Mouse (Mus musculus) adrenal gland, postnatal 10 days (tissue): Measurements from ENCODE around the gene Dnah11. TPM values are rescaled to one million over a fixed set of nuclear protein-coding genes. Genes with fewer than 3 reads are reported as not detected.
A peak's percentile ranks its signal among the peaks of the same experiment; 100 is the strongest.
"Not testable (repeated sequence)": the region's sequence is repeated elsewhere in the genome, so short reads cannot be mapped to it uniquely, and the experiment has no call there.

Source experiments
- DNase-seq: peaks from one replicate; pipeline ENCODE4 v3.0.0; 2021; ENCODE audit warnings: mixed read lengths
- total RNA-seq, 2 experiments: library from RNA; stranded (reverse); gene quantifications; 2 replicates each; pipeline ENCODE4 v1.2.3; 2021

Dnah11 gene
- total RNA-seq, 2 experiments from 2014 or later = 0.12 to 0.15 TPM

DNA sequence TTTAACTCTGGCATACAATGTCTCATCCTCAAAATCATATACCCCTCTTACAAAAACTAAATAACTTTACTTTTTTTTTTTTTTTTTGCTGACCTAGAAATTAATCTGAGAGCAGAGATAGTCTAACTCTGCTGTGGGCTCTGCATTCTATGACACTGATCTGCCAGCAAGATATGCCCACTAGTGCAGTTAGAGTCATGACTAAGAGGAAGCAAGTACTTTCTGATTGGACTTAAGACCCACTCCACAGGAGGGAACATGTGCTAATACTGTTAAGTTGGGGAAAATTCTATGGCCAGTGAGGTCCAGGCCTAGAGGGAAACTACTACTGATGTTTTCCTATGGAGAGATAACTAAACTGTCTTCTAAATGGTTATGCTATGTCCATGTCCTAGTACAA, 225.1 kb downstream of the Dnah11 start:
- DNase-seq = no peak

DNA sequence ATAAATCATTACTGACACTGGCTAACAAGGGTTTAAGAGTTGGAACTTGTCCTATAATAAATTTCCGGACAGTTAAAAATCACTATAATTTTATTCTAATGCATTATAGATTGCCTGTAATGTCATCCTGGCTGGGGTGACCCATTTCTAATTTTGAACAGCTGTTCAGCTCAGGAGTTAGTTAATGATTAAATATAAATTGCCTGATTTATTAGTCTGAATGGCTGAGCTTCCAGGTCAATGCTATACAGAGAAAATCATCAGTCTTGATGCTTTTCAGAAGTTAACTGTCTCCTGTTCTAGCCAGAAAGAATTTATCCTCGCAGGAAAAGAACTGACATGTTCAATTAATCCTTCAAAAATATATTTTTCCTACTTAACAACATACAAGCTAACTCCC, 236.1 kb downstream of the Dnah11 start:
- DNase-seq = no peak

DNA sequence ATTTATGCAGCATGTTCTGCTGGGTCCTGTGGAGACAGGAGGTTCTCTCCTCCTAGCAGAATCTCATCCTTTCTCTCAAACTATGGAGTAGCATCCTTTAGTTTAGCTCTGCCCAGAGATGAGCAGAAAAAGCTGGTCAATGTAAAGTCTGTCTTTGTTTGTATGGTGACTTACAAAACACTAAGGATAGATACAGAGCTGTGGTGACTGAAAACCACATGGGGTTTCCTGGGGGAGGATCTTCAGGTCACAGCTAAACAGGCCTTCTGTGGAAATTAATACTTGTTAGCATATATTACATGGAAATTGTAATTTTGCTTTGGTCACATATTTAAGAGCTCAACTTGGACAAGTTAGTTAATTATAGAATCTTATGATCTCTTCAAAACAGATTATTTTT, 239.6 kb downstream of the Dnah11 start:
- no peak for DNase-seq

DNA sequence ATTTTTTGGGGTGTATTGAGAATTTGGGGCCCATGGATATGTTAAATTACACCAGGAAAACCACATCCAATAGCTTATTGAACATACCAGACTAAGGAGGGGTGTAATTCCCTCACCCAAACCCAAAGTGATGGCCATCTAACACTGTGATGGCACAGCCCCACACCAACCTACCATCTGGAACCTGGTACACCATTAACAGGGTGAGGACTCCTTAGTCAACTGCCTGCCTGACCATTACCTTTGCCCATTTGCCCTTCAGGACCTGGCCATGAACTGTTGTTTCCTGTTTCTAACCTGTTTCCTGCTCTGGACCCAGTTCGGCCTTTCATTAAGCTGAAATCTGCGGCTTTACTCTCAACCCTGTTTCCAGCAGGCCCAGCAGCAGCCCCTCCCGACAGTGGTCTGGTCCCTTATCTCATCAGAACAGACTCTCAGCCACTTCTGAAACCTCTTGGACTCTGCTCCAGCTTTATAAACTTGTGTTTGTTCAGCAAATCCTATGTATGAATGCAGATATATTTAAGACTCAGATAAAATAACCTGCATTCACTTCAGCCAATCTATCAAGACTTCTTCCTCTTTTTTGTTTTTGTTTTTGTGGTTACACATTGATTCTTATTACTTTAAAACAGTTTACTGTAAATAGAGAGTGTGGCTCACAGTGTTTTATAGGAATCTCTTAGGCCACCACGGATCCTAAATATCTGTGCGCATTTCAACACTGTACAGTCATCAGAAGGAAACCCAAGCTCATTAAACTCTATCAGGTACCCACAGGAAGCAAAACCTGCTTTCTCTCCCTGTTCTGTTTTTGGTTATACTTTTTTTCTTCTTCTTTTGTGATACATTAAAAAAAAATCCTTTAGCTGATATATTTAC, 251.8 kb downstream of the Dnah11 start:
- DNase-seq = no peak

DNA sequence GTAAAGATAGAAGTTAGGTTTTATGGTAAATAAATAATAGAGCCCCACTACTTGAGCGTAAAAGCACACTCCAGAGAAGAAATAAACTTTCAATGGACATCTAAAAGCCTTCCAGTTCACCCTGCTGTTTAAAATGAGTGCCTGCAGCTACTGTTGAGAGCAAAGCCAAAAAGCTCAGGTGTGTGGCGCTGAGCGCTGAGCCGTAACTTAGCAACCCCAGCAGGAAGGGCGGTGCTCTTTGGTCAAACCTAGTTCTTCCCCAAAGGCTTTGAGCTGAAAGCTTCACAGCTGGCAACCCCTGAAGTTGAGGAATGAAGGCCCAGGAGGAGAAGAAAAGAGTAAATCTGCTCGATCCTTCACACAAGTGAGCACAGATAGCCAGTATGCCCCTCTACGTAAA, 256.9 kb downstream of the Dnah11 start:
- no peak for DNase-seq

DNA sequence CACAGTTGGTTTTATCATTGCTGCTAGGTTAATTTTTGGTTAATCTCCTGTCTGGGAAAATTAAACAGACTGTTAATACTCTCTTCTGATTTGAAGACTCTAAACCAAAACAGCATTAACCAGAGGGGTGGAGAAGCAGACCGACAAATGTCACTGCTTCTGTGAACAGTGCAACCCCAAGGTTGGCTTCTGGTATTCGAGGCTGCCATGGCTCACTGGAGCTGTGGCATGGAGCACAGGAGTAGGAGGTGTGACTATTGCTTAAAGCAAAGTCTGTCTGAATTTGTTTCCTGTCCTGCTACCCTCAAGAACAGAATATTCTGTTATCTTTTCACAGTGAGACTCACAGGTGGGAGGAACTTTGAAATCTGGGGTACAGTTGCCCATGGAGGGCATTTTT, 260.6 kb downstream of the Dnah11 start:
- no peak for DNase-seq

DNA sequence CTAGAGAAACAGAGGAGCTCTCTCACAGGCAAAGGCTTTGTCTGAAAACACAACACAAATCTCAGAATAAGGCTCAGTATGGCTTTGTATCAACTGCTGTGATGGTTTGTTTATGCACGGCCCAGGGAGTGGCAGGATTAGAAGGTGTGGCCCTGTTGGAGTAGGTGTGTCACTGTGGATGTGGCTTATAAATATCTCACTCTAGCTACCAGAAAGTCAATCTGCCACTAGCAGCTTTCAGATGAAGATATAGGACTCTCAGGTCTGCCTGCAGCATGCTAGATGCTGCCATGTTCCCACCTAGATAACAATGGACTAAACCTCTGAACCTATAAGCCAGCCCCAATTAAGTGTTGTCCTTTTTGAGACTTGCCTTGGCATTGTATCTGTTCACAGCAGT, 266.8 kb downstream of the Dnah11 start:
- no peak for DNase-seq

DNA sequence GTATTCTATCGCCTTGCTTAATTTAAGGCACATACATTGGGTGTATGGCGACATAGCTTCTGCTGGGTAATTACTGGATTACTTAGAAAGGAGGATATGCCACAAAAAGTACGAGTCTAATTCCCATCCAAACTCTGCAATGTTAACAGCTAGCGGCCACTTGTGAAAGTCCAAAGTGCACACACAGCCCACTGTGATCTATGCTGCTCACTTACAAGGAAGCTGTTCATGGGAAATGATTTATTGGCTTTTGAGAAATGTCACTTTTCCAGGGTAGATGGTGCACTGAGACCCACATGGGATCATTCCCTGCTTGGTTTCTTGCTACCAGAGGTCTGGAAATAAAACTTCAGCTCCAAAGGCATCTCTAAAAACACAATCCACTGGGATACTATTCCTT, 269.1 kb downstream of the Dnah11 start:
- no peak for DNase-seq

DNA sequence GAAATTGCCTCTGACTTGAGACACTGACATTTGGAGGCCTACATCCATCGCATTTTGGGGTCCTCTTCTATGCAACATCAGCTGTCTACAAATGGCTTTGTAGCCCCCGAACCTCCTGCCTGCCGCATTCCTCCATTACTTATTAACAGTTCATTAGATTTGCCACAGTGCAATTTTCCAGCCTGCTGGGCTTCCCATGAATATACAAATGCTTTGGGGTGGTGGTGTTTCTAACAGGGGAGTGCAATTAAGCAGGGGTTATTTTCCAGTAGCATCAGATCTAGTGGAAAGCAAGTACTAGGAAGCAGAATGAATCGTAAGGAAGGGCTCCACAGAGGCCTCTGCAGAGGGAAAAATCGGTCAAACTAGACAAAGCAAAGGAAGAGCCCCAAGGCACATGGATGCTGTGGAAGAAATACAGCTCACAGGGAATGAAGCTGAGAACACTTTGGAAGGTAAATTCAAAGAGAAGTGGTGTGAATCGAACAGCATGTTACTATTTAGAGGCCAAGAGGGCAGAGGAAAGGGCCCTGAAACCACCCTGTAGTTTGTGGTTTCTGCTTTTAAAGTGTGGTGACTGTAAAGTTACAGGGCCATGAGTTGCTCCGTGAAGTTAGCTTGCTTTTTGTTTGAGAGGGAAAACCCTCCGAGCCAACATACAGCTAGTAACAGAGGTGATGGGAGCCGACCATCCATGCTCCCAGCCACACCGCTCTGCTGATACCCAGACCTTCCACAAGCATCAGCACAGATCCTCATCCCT, 282.8 kb downstream of the Dnah11 start:
- no peak for DNase-seq

DNA sequence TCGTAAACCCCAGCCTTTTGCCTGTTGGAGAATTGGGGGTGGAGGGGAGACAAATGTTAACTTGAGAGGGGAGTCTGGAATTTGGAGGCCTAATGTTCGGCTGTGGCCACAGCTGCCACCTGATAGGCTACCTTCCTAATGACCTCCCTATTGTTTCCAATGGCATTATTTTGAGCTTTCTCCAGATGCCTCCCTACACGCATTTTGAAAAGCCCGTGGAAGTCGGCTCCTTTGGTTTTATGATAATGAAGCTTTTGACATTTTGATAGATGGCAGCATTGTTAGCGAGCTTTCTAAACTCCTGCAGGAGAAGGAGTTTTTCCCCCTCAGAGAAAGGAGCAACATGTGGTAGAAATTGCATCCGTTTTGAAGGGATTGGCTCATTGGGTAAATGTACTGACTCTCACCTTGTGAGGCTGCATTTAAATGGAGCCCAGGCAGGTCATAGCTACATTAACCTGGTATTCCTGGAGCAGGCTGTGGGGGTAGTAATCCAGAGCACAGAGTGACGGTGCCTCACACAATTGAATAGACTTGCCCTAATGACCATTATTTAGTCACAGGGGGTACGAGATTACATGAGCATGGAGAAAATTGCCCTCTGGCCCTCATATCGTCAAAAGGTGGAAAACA, 284.1 kb downstream of the Dnah11 start:
- no peak for DNase-seq

DNA sequence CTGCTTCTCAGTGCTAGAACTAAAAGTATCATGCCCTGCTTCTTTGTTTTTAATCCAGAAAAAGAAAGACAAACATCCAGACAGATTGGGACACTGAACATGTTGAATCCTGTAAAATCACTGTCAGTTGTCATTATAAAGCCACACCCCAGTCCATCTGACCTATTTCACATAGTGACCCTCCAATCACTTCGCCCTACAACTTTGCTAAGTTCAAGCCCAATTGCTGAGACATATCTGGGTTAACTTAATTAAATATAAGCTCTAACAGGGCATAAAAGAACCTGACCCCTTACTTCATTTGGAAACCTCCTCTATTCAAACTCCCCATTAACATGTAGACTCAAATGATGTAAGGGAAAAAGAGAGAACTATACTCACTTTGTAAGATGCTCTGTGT, 287.4 kb downstream of the Dnah11 start:
- no peak for DNase-seq

DNA sequence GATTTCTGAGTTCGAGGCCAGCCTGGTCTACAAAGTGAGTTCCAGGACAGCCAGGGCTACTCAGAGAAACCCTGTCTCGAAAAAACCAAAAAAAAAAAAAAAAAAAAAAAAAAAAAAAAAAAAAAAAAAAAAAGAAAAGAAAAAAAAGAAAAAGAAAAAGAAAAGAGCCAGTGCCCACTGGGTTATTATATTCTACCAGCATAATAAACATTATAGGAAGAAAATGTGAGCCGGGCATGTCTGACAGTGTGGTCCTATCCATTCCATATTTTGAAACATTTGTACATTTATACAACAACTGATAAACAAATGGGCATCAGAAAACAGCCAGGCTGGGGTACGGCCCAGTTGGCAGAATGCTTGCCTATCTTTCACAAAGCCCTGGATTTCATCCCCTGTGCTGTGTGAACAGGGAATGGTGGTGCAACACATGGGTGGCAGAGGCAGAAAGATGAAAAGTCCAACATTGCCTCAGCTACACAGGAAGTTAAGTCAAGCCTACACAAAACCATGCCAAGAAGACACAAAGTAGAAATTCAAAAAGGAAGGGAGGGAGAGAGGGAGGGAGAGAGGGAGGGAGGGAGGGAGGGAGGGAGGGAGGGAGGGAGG, 293.5 kb downstream of the Dnah11 start:
- DNase-seq = peak; percentile 9

DNA sequence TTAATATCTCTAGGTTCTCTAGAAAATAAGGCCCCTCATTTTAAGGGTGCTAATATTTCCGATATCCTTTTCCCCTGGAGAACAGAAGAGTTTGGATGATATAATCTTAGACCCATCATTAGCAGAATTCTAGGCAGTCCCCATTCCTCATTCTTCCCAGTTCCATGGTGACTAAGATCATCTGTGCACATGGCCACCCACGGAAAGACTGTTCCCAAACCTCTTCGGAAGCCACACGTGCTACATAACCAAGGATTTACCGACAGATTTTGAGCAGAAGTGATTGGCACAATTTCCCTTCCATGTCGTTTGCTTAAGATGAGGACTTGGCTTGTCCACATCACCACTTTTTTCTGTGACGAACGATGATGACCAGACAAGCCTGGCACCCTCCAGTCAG, 295.2 kb downstream of the Dnah11 start:
- no peak for DNase-seq

DNA sequence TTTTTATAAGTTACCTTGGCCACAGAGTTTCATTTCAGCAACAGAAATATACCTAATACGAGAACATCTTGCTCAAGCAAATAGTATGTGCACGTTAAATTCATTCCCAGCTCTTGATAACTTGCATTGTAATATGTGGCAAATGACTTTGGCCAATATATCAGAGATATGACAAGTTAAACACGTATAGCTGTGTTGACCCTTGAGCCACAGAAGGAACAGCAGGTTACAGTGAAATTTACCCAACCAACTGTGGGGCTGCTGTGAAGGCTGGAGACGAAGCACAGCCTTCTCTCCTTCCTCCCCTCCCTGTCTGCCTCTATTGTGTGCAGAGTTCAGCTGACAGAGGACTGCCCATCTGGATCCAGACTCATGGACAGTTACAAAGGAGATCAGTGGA, 297.5 kb downstream of the Dnah11 start:
- DNase-seq = not testable (repeated sequence)

DNA sequence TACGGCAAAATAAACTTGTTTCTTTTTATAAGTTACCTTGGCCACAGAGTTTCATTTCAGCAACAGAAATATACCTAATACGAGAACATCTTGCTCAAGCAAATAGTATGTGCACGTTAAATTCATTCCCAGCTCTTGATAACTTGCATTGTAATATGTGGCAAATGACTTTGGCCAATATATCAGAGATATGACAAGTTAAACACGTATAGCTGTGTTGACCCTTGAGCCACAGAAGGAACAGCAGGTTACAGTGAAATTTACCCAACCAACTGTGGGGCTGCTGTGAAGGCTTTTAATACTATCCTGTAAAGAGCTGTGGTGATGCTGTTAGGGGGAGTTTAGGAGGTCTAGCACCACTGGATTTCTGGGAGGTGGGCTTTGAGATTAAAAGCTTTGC, 298.0 kb downstream of the Dnah11 start:
- DNase-seq = not testable (repeated sequence)

DNA sequence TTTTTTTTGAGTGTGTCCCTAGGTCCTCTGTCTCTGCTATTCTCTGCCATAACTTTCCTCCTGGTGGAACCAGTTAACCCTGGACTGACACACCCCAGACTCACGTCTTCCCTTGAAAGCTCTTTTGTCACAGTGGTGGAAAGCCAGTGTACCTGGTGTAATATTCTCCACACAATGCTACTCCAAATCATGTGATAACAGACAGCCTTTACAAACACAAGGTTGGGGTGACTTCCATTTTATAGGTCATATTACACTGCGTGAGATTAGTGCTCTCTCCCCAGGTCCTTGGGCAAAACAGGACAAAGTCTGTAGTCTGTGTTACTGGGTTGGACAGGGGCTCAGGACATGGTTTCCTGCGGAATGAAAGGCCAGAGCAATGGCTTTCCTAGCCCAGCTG, 311.4 kb downstream of the Dnah11 start:
- DNase-seq = no peak

DNA sequence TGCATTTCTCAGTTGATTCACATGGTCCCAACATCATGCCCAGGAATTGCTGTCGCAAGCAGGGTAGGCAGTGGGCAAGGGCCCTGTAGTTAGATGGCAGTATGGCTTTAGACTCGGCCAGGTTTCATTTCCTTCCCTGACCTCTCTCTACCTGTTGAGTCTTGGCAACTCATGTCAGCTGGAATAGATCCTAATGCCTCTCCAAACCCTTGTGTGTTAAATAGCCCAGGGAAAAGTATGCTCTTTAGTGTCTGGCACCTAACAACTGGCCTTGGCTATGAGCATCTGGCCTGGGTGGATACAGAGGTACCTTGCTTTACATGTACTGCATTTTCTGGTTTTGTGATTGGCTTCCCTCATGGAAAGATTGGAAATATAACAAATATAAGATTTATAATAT, 314.2 kb downstream of the Dnah11 start:
- DNase-seq = no peak

DNA sequence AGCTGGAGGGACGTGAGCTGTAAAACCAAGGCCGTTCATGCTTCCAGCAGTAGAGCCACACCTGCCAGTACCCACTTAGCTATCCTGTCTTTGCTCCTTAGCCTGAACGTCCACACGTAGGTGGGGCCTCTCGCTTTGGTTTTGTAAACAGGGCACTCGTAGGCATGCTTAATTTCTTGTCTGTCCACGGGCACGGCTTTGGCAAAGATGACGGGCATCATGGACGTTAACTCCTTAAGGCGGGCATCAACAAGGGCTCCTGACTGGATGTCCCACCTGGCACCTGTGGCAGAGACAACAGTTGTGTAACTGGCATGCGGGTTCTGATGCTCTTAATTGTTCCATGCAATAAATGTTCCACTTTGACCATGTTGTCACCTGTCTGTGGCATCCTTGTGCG, 320.5 kb downstream of the Dnah11 start:
- DNase-seq = no peak

DNA sequence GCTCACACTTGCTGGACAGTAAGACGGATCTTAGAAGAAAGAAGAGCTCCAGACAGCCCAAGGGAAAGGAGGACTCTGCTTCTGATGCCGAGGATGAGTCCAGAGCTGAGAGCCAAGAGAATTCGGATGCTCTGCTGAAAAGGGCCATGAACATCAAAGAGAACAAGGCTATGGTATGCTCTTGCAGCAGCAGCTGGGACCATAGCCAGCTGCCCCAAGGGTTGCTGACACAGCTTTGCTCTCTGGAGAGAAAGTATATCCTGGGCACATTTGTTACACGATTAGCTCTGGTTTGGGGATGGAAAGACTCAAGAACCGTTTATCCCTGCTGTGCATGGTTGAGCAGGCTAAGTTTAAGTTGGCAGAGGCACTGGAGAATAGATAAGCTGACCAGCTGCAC, 326.6 kb downstream of the Dnah11 start:
- DNase-seq = peak; percentile 30

DNA sequence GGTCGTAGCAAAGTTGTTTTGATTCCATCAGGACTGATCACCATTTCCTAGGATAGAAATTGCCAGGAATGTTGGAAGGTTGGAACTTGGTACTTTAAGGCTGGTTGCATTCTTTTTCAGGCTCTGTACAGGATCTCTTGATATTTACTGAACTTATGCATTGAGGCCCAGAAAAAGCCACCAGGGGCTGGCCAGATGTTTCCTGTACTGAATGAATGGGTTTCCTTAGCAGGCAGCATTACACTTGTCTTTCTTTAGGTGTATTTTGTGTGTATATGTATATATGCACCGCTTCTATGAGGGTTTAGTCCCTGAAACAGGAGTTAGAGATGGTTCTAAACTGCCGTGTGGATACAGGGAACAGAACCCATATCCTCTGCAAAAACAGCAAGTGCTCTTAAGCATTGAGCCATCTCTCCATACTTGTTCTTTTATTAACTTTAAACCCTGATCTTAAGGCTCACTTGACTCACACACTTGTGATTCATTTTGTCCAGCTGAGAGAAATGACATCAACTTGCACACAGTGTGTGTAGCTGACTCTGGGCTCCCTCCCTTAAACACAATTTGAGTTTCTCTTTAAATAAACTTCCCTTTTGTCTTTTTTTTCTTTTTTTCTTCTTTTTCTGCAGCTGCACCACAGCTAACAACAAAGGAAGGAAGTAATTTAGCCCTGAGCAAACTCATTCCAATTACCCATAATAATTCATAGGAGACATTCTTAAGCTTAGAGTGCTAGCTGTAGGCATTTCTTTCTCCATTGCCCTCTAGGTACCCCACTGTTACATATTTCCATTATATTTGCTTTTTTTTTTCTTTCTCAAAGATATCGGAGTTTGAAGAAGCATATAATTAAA, 330.9 kb downstream of the Dnah11 start:
- DNase-seq = no peak

DNA sequence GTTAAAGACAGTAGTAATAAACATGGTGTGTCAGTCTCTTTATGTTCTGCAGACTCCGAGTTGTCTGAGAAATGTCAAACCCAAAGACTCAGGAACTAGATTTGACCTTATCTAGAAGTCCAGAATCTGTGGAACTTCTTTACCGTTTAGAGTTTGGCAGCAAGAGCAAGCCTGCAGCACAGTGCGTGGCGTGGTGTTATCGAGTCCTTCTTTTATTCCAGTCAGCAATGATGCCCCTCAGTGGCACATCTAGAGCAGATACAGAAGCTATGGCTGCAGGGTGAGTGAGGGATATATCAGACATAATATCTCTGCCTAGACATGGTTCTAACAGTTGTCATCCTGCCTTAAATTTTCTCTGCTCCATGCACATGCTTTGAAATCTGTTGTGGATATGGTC, 336.2 kb downstream of the Dnah11 start:
- DNase-seq = no peak

DNA sequence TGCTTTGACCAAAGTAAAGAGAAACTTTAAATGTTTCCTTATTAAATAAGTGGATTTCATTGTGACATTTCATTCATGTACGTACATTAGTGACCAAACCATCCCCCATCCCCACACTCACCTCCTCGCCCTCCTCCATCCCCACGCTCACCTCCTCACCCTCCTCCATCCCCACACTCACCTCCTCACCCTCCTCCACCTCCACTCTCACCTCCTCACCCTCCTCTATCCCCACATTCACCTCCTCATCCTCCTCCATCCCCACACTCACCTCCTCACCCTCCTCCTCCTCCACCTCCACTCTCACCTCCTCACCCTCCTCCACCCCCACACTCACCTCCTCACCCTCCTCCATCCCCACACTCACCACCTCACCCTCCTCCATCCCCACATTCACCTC, 337.6 kb downstream of the Dnah11 start:
- DNase-seq = no peak
